Mouse (Mus musculus) heart, postnatal 25 days (tissue): ENCODE measurements around the gene A730061H03Rik. TPM values are rescaled to one million over a fixed set of nuclear protein-coding genes. Genes with fewer than 3 reads are reported as not detected.

Experiments
- DNase-seq: peaks from one replicate; pipeline ENCODE4 v3.0.0; 2022; ENCODE audit warnings: low spot score
- intact Hi-C: fragments of 180-260 bp; cut with DNase I; formaldehyde crosslinking; loops from one replicate; pipeline ENCODE4 v1.15.1; 2025
- total RNA-seq, 2 experiments: library from RNA; stranded (reverse); gene quantifications; 2 replicates each; pipeline ENCODE4 v1.2.3; 2021

The A730061H03Rik gene
- total RNA-seq, 2 experiments from 2014 or later = 0.83 TPM; not detected in 1

DNA sequence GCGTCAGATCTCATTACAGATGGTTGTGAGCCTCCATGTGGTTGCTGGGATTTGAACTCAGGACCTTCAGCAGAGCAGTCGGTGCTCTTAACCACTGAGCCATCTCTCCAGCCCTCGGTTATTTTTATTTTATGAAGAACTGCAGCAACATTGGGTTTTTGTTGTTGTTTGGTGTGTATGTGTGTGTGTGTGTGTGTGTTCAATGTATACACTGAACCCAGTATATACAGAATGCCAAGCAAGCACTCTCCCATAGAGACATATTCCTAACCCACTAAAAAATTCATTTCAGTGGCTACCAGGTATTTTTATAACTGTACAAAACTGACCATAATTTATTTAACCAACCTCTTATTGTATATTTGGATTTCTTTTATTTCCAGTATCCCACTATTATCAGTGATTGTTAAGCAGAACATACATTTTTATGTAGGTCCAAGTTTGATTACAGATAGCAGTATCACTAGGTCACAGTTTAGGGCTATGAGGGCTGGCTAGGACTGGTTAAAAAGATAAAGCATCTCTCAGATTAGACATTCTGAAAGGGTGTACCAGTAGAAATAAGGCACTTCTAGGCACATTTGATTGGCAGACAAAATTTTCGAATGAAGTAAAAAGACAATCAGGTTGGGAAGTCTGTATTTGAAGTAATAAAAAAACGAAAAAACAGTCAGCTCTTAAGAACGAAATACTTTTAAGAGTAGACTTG, 1.3 kb downstream of the A730061H03Rik start:
- DNase-seq = no peak
- intact Hi-C loops = no loop called here

DNA sequence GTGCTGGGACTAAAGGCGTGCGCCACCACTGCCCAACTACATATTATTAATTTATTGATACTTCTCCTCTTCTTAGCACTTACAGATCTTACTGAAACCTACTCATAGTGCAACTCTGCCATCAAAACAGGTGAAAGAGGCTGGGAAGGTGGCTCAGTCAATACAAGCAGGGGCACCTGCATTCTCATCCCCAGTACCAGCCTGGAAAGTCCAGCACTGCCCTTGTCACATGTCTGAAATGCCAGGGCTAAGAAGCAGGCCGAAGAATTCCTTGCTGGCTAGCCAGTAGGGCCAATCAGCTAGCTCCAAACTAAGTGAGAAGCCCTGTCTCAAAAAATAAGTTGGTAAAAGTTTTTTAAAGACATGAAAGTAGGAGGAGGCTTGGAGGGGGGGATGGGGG, 2.6 kb downstream of the A730061H03Rik start:
- intact Hi-C loops = loop anchor here (1.0 to 2.0 kb wide), 2 partner anchors 17 to 60 kb away; partner anchors contain the start of gene Pck2
- DNase-seq = no peak

- peak; percentile 52 for DNase-seq
- intact Hi-C loops = loop anchor here (1.0 to 2.0 kb wide), 2 partner anchors 16 to 60 kb away; partner anchors contain the start of gene Pck2
These were observed 3.2 kb downstream of the A730061H03Rik start for GRCm38 (mm10) chr14:55557003-55557402.

DNA sequence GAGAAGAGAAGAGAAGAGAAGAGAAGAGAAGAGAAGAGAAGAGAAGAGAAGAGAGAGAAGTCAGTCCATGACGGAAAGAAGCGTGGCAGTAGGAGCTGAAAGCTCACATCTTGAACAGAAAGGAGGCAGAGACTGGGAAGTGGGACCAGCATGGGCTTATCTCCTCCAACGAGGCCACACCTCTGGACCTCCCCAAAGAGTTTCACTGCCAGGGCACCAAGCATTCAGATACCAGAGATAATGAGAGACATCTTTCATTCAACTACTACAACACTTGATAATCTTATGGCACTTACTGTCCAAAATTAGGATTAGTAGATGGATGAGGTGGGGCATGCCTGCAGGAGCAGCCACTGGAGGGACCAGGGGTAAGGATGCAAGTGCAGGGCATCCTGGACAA, 4.4 kb downstream of the A730061H03Rik start:
- intact Hi-C loops = loop anchor here (2.0 kb wide), 1 partner anchor 15 kb away; the partner anchor contains the start of gene Pck2

GRCm38 (mm10) chr14:55554635-55555034, 5.6 kb downstream of the A730061H03Rik start:
- intact Hi-C loops = no loop called here
- DNase-seq = no peak

More for the DNA sequence above, 4.4 kb downstream of the A730061H03Rik start:
- DNase-seq = no peak

- DNase-seq = no peak
- intact Hi-C loops = no loop called here
These were observed 8.4 kb downstream of the A730061H03Rik start for GRCm38 (mm10) chr14:55551794-55552193.

GRCm38 (mm10) chr14:55551347-55551746, 8.9 kb downstream of the A730061H03Rik start:
- intact Hi-C loops = no loop called here
- no peak for DNase-seq

GRCm38 (mm10) chr14:55550191-55550590, 10.0 kb downstream of the A730061H03Rik start:
- intact Hi-C loops = no loop called here

GRCm38 (mm10) chr14:55544334-55544733, 15.9 kb downstream of the A730061H03Rik start:
- no peak for DNase-seq
- intact Hi-C loops = no loop called here

More at GRCm38 (mm10) chr14:55550191-55550590, 10.0 kb downstream of the A730061H03Rik start:
- DNase-seq = no peak

DNA sequence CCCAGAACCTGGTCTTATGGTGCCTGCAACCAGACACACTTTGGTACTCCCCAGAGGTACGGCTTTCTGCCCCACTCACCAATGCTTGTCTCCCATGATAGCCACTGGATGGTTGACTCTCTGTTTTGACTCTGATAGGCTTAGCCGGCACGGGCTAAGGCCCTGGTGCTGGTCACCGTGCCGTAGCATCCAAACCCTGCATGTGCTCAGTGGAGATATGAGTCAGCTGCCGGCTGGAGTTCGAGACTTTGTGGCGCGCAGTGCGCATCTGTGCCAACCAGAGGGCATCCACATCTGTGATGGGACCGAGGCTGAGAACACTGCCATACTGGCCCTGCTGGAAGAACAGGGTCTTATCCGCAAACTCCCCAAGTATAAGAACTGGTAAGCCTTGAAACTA, 17.9 kb downstream of the A730061H03Rik start:
- intact Hi-C loops = no loop called here
- no peak for DNase-seq

DNA sequence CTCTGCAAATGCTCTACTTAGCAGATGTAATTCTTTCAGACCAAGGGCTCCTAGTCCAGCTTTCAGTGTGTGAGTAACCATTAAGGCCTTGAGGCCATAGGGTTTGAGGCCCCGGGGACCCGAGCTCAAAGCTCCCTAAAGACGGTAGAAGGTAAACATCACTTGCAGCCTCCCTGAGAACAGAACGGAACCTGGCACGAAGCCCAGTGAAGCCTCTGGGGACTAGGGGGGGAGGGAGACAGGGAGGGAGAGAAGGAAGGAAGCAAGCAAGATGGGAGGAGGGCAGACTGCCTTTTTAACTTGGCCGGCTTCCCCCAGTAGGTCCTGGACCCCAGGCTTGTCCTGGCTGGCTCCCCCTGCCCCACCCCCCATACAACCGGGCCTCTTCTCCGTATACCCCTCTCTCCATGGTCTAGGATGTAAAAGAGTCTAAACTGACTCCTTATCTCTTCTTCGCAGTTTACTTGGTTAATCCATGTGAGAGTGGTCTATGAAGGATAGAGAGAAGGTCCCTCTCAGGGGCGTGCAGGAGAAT, 19.4 kb downstream of the A730061H03Rik start:
- DNase-seq = peak; percentile 66
- intact Hi-C loops = loop anchor here (2.0 kb wide), 1 partner anchor 16 kb away; no protein-coding TSS in a partner anchor

GRCm38 (mm10) chr14:55540067-55540786, 20.0 kb downstream of the A730061H03Rik start, which contains the start of gene Pck2:
Gene Pck2, plus strand, starts transcription at chr14:55540266.
- DNase-seq = peak; percentile 91
- intact Hi-C loops = loop anchor here (2.0 kb wide), 1 partner anchor 17 kb away; no protein-coding TSS in a partner anchor

GRCm38 (mm10) chr14:55536116-55536745, 24.0 kb downstream of the A730061H03Rik start:
- DNase-seq = no peak
- intact Hi-C loops = loop anchor here (1.0 to 10.0 kb wide), 2 partner anchors 39 to 261 kb away; no protein-coding TSS in a partner anchor

- DNase-seq = no peak
- intact Hi-C loops = no loop called here
These were observed 32.3 kb downstream of the A730061H03Rik start for GRCm38 (mm10) chr14:55527940-55528339.

GRCm38 (mm10) chr14:55526674-55527073, 33.5 kb downstream of the A730061H03Rik start:
- no peak for DNase-seq
- intact Hi-C loops = no loop called here

GRCm38 (mm10) chr14:55524785-55525184, 35.4 kb downstream of the A730061H03Rik start, which contains the start of gene Nrl:
Gene Nrl, minus strand, starts transcription at chr14:55524981.
- intact Hi-C loops = no loop called here
- DNase-seq = no peak

DNA sequence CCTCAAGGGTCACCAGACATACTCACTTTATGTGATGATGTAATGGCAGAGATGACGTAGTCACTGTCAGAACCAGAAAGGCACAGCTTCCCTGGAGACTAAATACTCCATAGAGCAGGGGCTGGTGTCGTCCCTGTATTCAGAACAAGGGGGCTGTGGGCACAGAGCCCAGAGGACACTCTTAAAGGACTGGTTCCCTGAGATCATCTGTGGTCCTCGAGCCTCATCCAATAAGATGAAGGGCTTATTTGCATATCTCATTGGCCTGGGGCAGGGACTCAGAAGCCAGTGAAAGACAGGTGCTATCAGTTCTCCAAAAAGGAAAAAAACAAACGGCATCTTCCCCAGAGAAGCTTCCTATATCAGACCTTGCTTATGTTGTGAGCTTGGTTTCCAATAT, 36.1 kb downstream of the A730061H03Rik start:
- intact Hi-C loops = no loop called here
- DNase-seq = no peak

- DNase-seq = no peak
- intact Hi-C loops = no loop called here
These were observed 39.5 kb downstream of the A730061H03Rik start for GRCm38 (mm10) chr14:55520451-55521361.

DNA sequence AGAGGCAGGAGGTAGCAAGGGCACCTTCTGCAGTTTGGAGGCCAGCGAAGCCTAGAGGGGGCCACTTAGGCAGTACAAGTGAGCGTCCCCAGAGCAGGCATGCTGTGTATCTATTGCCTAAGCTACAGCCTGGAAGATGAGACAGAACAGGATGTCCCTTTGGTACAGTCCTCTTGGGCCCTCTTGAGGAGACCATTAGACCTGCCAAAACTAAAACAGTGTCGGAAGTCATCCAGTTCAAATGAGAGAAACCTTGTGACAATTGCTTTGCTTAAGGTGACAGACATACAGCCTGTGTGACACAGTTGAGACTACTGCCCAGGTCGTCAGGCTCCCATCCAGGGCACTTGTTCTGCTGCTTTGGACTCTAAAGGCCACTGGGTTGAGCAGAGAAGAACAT, 40.6 kb downstream of the A730061H03Rik start:
- intact Hi-C loops = no loop called here
- no peak for DNase-seq
